Mouse (Mus musculus): Measurements from ENCODE around the gene Ssxa1. TPM values are rescaled to one million over a fixed set of nuclear protein-coding genes. Genes with fewer than 3 reads are reported as not detected.

The Ssxa1 gene
- polyA plus RNA-seq, 1 experiment, result not detected

Other genes with a start within 250 kb of the Ssxa1 start
- 466 TPM for gene Timp1, start 245.7 kb upstream of the Ssxa1 start, polyA plus RNA-seq (2012; fragmentation: generic; extraction: Trizol)
- 6.1 TPM for gene Syn1, start 194.8 kb upstream of the Ssxa1 start, polyA plus RNA-seq (2012; fragmentation: generic; extraction: Trizol)
- gene Cfp, start 184.3 kb upstream of the Ssxa1 start, polyA plus RNA-seq (2012; fragmentation: generic; extraction: Trizol), result 1.2 TPM
- 14.4 TPM for gene Elk1, start 165.2 kb upstream of the Ssxa1 start, polyA plus RNA-seq (2012; fragmentation: generic; extraction: Trizol)
- gene Uxt, start 153.8 kb upstream of the Ssxa1 start, polyA plus RNA-seq (2012; fragmentation: generic; extraction: Trizol), result 46.5 TPM
- gene Zfp182, start 53.5 kb upstream of the Ssxa1 start, polyA plus RNA-seq (2012; fragmentation: generic; extraction: Trizol), result 0.47 TPM
- not detected for gene Spaca5, start 47.4 kb upstream of the Ssxa1 start, polyA plus RNA-seq (2012; fragmentation: generic; extraction: Trizol)
- gene Zfp300, start 26.3 kb upstream of the Ssxa1 start, polyA plus RNA-seq (2012; fragmentation: generic; extraction: Trizol), result 0.22 TPM
- not detected for gene Gm21876, start 59.8 kb downstream of the Ssxa1 start, polyA plus RNA-seq (2012; fragmentation: generic; extraction: Trizol)

Measured in C2C12 (cell line).